10 mouse cellular contexts compared by ENCODE assay signal in genomic region chr16:4598041-4598440, GRCm38 (mm10). TPM values are rescaled to one million over a fixed set of nuclear protein-coding genes. Genes with fewer than 3 reads are reported as not detected.
DNase-seq lines count a peak whose midpoint lies in the region; ATAC-seq and TF ChIP-seq lines count a peak whose summit lies in the region.
"Had no signal": no experiment of that assay in that cellular context is flagged by ENCODE, and none has a peak within 500 bp of the region (broad histone marks: within the 10 kb centered on the region; RNA-seq: fewer than 3 reads in every experiment).

No protein-coding gene starts in this region.

- no peak for ATAC-seq in kidney, embryonic 16.5 days (ENCODE audit: low FRiP score, low TSS enrichment)
- ATAC-seq in kidney, postnatal 0 days (replicated peaks; ENCODE audit: low FRiP score, low read depth): no peak
- no peak for ATAC-seq in stomach, embryonic 15.5 days (ENCODE audit: insufficient read depth, low FRiP score, low read depth)
- ATAC-seq in lung, postnatal 0 days: no peak

- no peak overlapping the region for H3K4me3 ChIP-seq in gastrocnemius, adult 2 months
- H3K4me3 ChIP-seq in kidney, embryonic 16.5 days (ENCODE audit: low read length): no peak overlapping the region
- H3K4me3 ChIP-seq in kidney, postnatal 0 days (replicated peaks; ENCODE audit: low read depth, low read length): no peak overlapping the region
- no peak overlapping the region for H3K4me3 ChIP-seq in stomach, embryonic 15.5 days (replicated peaks)
- no peak overlapping the region for H3K4me3 ChIP-seq in lung, postnatal 0 days (ENCODE audit: low read depth, low read length)

- intact Hi-C loops in gastrocnemius, adult 2 months (cut with DNase I): no loop called here

- 0 out of 2 replicates have a peak overlapping the region, but pooled peaks have one; percentile 47 for H3K9ac ChIP-seq in kidney, embryonic 16.5 days (replicated peaks; ENCODE audit: low read length)
- 0 out of 2 replicates have a peak overlapping the region, but pooled peaks have one; percentile 28 for H3K9ac ChIP-seq in kidney, postnatal 0 days (ENCODE audit: low read depth, low read length)
- no peak overlapping the region for H3K9ac ChIP-seq in stomach, embryonic 15.5 days
- no peak overlapping the region for H3K9ac ChIP-seq in lung, postnatal 0 days (replicated peaks; ENCODE audit: low read depth)

- H3K36me3 ChIP-seq in kidney, embryonic 16.5 days (ENCODE audit: insufficient read depth, low read length): no peaks in the 10 kb centered on the region
- H3K36me3 ChIP-seq in kidney, postnatal 0 days (ENCODE audit: insufficient read depth, low read length): no peaks in the 10 kb centered on the region
- H3K36me3 ChIP-seq in stomach, embryonic 15.5 days: no peaks in the 10 kb centered on the region
- H3K36me3 ChIP-seq in lung, postnatal 0 days (ENCODE audit: insufficient read depth, low read length): no peaks in the 10 kb centered on the region

- no peak for DNase-seq in gastrocnemius, adult 2 months
- DNase-seq in gastrocnemius, postnatal 10 days: no peak
- no peak for DNase-seq in kidney, postnatal 4 days
- DNase-seq in kidney, postnatal 0 days (ENCODE audit: low spot score): no peak
- DNase-seq in cerebellum, postnatal 4 days (ENCODE audit: low spot score in 2 of 2): no peak
- no peak for DNase-seq in lung, postnatal 0 days (ENCODE audit: low spot score)
- DNase-seq: cerebellum, postnatal 14 days had no signal

- H3K27ac ChIP-seq in gastrocnemius, adult 2 months: peak overlapping the region; percentile 0; the same call in 1 of the 2 replicates
- no peak overlapping the region for H3K27ac ChIP-seq in kidney, embryonic 16.5 days (ENCODE audit: low read length)
- peak overlapping the region; percentile 47 for H3K27ac ChIP-seq in kidney, postnatal 0 days
- peak overlapping the region; percentile 3; the same call in 1 of the 2 replicates for H3K27ac ChIP-seq in stomach, embryonic 15.5 days
- no peak overlapping the region; the same call in 1 of the 2 replicates for H3K27ac ChIP-seq in lung, postnatal 0 days (ENCODE audit: low read length)

- 44% methylated on average over 5 of the region's 5 CpGs for WGBS in kidney, embryonic 16.5 days
- WGBS in kidney, postnatal 0 days: 49% methylated on average over 5 of the region's 5 CpGs
- 67% methylated on average over 5 of the region's 5 CpGs for WGBS in stomach, embryonic 15.5 days
- 64% methylated on average over 5 of the region's 5 CpGs for WGBS in lung, postnatal 0 days

- TF ChIP-seq EP300 in lung, postnatal 0 days (IDR thresholded peaks at IDR 0.05): no peak

- H3K4me2 ChIP-seq in kidney, embryonic 16.5 days (replicated peaks; ENCODE audit: low read depth, low read length): peak overlapping the region; percentile 91; the same call in 1 of the 2 replicates
- peak overlapping the region; percentile 68; the same call in 1 of the 2 replicates for H3K4me2 ChIP-seq in kidney, postnatal 0 days (ENCODE audit: low read length)
- H3K4me2 ChIP-seq in stomach, embryonic 15.5 days: peak overlapping the region; percentile 22; the same call in 1 of the 2 replicates
- no peak overlapping the region for H3K4me2 ChIP-seq in lung, postnatal 0 days (replicated peaks; ENCODE audit: low read depth, low read length)

- TF ChIP-seq CTCF in gastrocnemius, adult 2 months (IDR thresholded peaks at IDR 0.05): no peak
- TF ChIP-seq CTCF in kidney, postnatal 0 days (IDR thresholded peaks at IDR 0.05; ENCODE audit: low read depth): no peak
- no peak for TF ChIP-seq CTCF in lung, postnatal 0 days (IDR thresholded peaks at IDR 0.05)

- H3K27me3 ChIP-seq in kidney, embryonic 16.5 days (ENCODE audit: insufficient read depth, low read length): no peaks in the 10 kb centered on the region
- H3K27me3 ChIP-seq in kidney, postnatal 0 days (ENCODE audit: insufficient read depth, low read length): no peaks in the 10 kb centered on the region
- H3K27me3 ChIP-seq in stomach, embryonic 15.5 days (replicated peaks): no peaks in the 10 kb centered on the region
- H3K27me3 ChIP-seq in lung, postnatal 0 days (replicated peaks; ENCODE audit: insufficient read depth, low read length): no peaks in the 10 kb centered on the region

- peaks cover 85% of the 10 kb centered on the region for H3K4me1 ChIP-seq in kidney, embryonic 16.5 days (ENCODE audit: insufficient read depth, low read length)
- H3K4me1 ChIP-seq in kidney, postnatal 0 days (replicated peaks; ENCODE audit: insufficient read depth, low read length): peaks cover 70% of the 10 kb centered on the region
- H3K4me1 ChIP-seq in stomach, embryonic 15.5 days: peaks cover 81% of the 10 kb centered on the region
- H3K4me1 ChIP-seq in lung, postnatal 0 days (ENCODE audit: insufficient read depth, low read depth, low read length): peaks cover 34% of the 10 kb centered on the region

- no peaks in the 10 kb centered on the region for H3K9me3 ChIP-seq in kidney, embryonic 16.5 days (ENCODE audit: low read length)
- no peaks in the 10 kb centered on the region for H3K9me3 ChIP-seq in kidney, postnatal 0 days (replicated peaks; ENCODE audit: low read length)
- H3K9me3 ChIP-seq in stomach, embryonic 15.5 days: no peaks in the 10 kb centered on the region
- no peaks in the 10 kb centered on the region for H3K9me3 ChIP-seq in lung, postnatal 0 days (ENCODE audit: low read length)

RNA-seq across cellular contexts. Expression of gene Glis2, which starts 3.5 kb away (rescaled TPM):
- total RNA-seq in gastrocnemius, adult 2 months (2021): 1 to 10 TPM; 5.2 to 6.9 TPM
- 10 to 100 TPM; 22.2 to 32.3 TPM for total RNA-seq in gastrocnemius, postnatal 10 days (2021)
- 43.6 and 53.6 TPM in 2 replicates for polyA plus RNA-seq in kidney, embryonic 16.5 days (2015; fragmentation: Nextera tagmentation; extraction: Ambion mirVana)
- 74.6 and 78.8 TPM in 2 replicates for polyA plus RNA-seq in kidney, postnatal 0 days (2015; fragmentation: Nextera tagmentation; extraction: Ambion mirVana)
- polyA plus RNA-seq in stomach, embryonic 15.5 days (2015; fragmentation: Nextera tagmentation; extraction: Ambion mirVana): 27.9 and 30.6 TPM in 2 replicates
- 20.7 and 26.5 TPM in 2 replicates for polyA plus RNA-seq in lung, postnatal 0 days (2015; fragmentation: Nextera tagmentation; extraction: Ambion mirVana)
- total RNA-seq: neutrophil, adult 5-6 weeks had no signal

RNA-seq across cellular contexts. Expression of gene Pam16, which starts 26.7 kb away (rescaled TPM):
- total RNA-seq in gastrocnemius, adult 2 months (2021): 100 to 1,000 TPM in 1 of 2 experiments, 10 to 100 TPM in 1; 97.4 to 112 TPM
- 10 to 100 TPM; 79.3 to 82.7 TPM for total RNA-seq in gastrocnemius, postnatal 10 days (2021)
- 67.8 and 80.4 TPM in 2 replicates for polyA plus RNA-seq in kidney, embryonic 16.5 days (2015; fragmentation: Nextera tagmentation; extraction: Ambion mirVana)
- 105 and 106 TPM in 2 replicates for polyA plus RNA-seq in kidney, postnatal 0 days (2015; fragmentation: Nextera tagmentation; extraction: Ambion mirVana)
- 46.5 and 75.7 TPM in 2 replicates for polyA plus RNA-seq in stomach, embryonic 15.5 days (2015; fragmentation: Nextera tagmentation; extraction: Ambion mirVana)
- 76.2 and 78.4 TPM in 2 replicates for polyA plus RNA-seq in lung, postnatal 0 days (2015; fragmentation: Nextera tagmentation; extraction: Ambion mirVana)

RNA-seq across cellular contexts. Expression of gene Tfap4, which starts 38.4 kb away (rescaled TPM):
- total RNA-seq in gastrocnemius, adult 2 months (2021): 1 to 10 TPM; 3.0 to 5.1 TPM
- 1 to 10 TPM; 6.6 to 6.9 TPM for total RNA-seq in gastrocnemius, postnatal 10 days (2021)
- 21.8 and 25.5 TPM in 2 replicates for polyA plus RNA-seq in kidney, embryonic 16.5 days (2015; fragmentation: Nextera tagmentation; extraction: Ambion mirVana)
- 17.2 and 19.6 TPM in 2 replicates for polyA plus RNA-seq in kidney, postnatal 0 days (2015; fragmentation: Nextera tagmentation; extraction: Ambion mirVana)
- 20.3 and 22.4 TPM in 2 replicates for polyA plus RNA-seq in stomach, embryonic 15.5 days (2015; fragmentation: Nextera tagmentation; extraction: Ambion mirVana)
- polyA plus RNA-seq in lung, postnatal 0 days (2015; fragmentation: Nextera tagmentation; extraction: Ambion mirVana): 5.7 and 6.4 TPM in 2 replicates

RNA-seq across cellular contexts. Expression of gene Vasn, which starts 41.7 kb away (rescaled TPM):
- total RNA-seq in gastrocnemius, adult 2 months (2021): 1 to 10 TPM; 4.8 to 6.0 TPM
- total RNA-seq in gastrocnemius, postnatal 10 days (2021): 10 to 100 TPM in 1 of 2 experiments, 1 to 10 TPM in 1; 9.7 to 13.0 TPM
- 26.8 TPM in 2 replicates for polyA plus RNA-seq in kidney, embryonic 16.5 days (2015; fragmentation: Nextera tagmentation; extraction: Ambion mirVana)
- polyA plus RNA-seq in kidney, postnatal 0 days (2015; fragmentation: Nextera tagmentation; extraction: Ambion mirVana): 20.4 and 21.1 TPM in 2 replicates
- 17.2 and 17.3 TPM in 2 replicates for polyA plus RNA-seq in stomach, embryonic 15.5 days (2015; fragmentation: Nextera tagmentation; extraction: Ambion mirVana)
- 17.4 and 18.0 TPM in 2 replicates for polyA plus RNA-seq in lung, postnatal 0 days (2015; fragmentation: Nextera tagmentation; extraction: Ambion mirVana)

RNA-seq across cellular contexts. Expression of gene Dnaja3, which starts 41.7 kb away (rescaled TPM):
- 100 to 1,000 TPM in 1 of 2 experiments, 10 to 100 TPM in 1; 86.4 to 110 TPM for total RNA-seq in gastrocnemius, adult 2 months (2021)
- total RNA-seq in gastrocnemius, postnatal 10 days (2021): 10 to 100 TPM; 71.4 to 87.2 TPM
- 89.6 and 95.3 TPM in 2 replicates for polyA plus RNA-seq in kidney, embryonic 16.5 days (2015; fragmentation: Nextera tagmentation; extraction: Ambion mirVana)
- 87.8 and 89.3 TPM in 2 replicates for polyA plus RNA-seq in kidney, postnatal 0 days (2015; fragmentation: Nextera tagmentation; extraction: Ambion mirVana)
- polyA plus RNA-seq in stomach, embryonic 15.5 days (2015; fragmentation: Nextera tagmentation; extraction: Ambion mirVana): 68.4 and 77.6 TPM in 2 replicates
- polyA plus RNA-seq in lung, postnatal 0 days (2015; fragmentation: Nextera tagmentation; extraction: Ambion mirVana): 37.8 and 38.9 TPM in 2 replicates

Comparison
In these comparisons a context has a peak if more than half of its experiments do, and no peak if none do; other contexts are left out.
1. H3K27ac ChIP-seq: peak in gastrocnemius, adult 2 months (single experiment), kidney, postnatal 0 days (single experiment) and stomach, embryonic 15.5 days (single experiment); none in kidney, embryonic 16.5 days (single experiment) and lung, postnatal 0 days (single experiment).
2. H3K9ac ChIP-seq: peak in kidney, embryonic 16.5 days (single experiment) and kidney, postnatal 0 days (single experiment); none in stomach, embryonic 15.5 days (single experiment) and lung, postnatal 0 days (single experiment).